19 mouse cellular contexts compared by ENCODE assay signal in the genomic region with DNA sequence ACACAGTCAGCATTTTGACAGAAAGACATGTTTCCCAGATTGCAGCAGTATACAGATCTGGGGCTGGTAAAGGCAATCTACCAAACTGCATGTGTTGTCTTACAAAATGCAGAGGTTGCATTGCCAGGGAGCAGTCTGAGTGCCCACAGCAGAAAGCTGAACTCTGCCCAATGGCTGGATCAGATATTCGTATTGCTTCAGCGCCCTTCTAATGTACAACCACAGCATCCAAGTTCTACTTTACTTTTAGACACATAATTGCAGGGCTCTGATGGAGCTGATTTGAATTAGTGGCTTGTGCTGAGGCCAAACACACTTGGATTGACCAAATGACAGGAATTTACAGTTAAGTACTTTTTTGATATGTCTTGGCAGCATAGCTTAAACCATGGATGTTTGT.
"Had no signal": no experiment of that assay in that cellular context is flagged by ENCODE, and none has a peak within 500 bp of the region (broad histone marks: within the 10 kb centered on the region; RNA-seq: fewer than 3 reads in every experiment).

No protein-coding gene starts in this region.

- H3K4me1 ChIP-seq: liver, embryonic 15.5 days; lung, embryonic 15.5 days; midbrain, embryonic 12.5 days; neural tube, embryonic 12.5 days; stomach, embryonic 15.5 days had no signal

- H3K9ac ChIP-seq: liver, embryonic 15.5 days; liver, postnatal 0 days; lung, embryonic 15.5 days; midbrain, embryonic 12.5 days; neural tube, embryonic 12.5 days; stomach, embryonic 15.5 days had no signal

- H3K36me3 ChIP-seq: liver, embryonic 15.5 days had no signal

- H3K27ac ChIP-seq: liver, embryonic 15.5 days; lung, embryonic 15.5 days; macrophage; midbrain, embryonic 12.5 days; neural tube, embryonic 12.5 days; stomach, embryonic 15.5 days; stomach, postnatal 0 days had no signal

- H3K27me3 ChIP-seq: liver, embryonic 15.5 days; lung, embryonic 15.5 days; megakaryocyte, embryonic 14.5 days; midbrain, embryonic 12.5 days; neural tube, embryonic 12.5 days; stomach, embryonic 15.5 days had no signal

- H3K4me3 ChIP-seq: liver, embryonic 15.5 days; lung, embryonic 15.5 days; megakaryocyte, embryonic 14.5 days; midbrain, embryonic 12.5 days; neural tube, embryonic 12.5 days; stomach, embryonic 15.5 days had no signal

- DNase-seq: liver, postnatal 0 days; lung, adult 2 months; lung, postnatal 14 days; lung, postnatal 36 days; midbrain, embryonic 14.5 days; right cerebral cortex, postnatal 14 days; thymus, adult 2 months; thymus, postnatal 25 days; thymus, postnatal 4 days had no signal

- ATAC-seq: liver, postnatal 0 days; lung, postnatal 0 days; midbrain, embryonic 16.5 days had no signal

- H3K9me3 ChIP-seq: liver, embryonic 15.5 days; lung, embryonic 15.5 days; megakaryocyte, embryonic 14.5 days; midbrain, embryonic 12.5 days; neural tube, embryonic 12.5 days; stomach, embryonic 15.5 days had no signal

- H3K4me2 ChIP-seq: liver, embryonic 15.5 days; lung, embryonic 15.5 days; midbrain, embryonic 12.5 days; neural tube, embryonic 12.5 days; stomach, embryonic 15.5 days had no signal
